Mouse (Mus musculus): ENCODE measurements around the gene Rprml.

Gene Rprml

DNA sequence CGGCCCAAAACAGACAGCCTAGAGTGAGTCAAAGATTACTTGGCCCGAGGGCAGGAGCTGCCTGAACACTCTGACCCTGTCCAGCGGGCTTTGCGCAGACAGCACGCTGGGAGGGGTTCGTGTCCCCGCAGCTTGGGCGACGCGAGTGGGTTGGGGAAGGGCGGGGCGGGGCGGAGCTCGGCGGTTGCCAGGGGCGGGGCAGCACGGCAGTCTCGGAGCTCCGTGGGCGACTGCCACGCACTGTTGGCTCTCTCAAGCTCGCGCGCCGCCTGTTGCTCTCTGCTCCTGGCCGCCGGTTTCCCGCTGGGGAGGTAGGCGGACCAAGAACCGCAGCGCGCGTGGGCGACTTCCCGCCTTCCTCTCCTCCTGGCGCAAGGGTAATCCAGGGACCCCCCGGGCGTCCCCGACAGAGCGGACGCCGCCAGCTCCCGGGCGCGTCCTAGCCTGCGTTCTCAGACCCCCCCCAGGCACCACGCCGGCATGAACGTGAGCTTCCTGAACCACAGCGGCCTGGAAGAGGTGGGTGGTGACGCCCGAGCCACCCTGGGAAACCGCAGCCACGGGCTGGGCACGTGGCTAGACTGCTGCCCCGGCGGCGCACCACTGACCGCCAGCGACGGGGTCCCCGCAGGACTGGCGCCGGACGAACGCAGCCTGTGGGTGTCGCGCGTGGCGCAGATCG, at the start of gene Rprml:
Gene Rprml (plus strand): TSS at position 270 of the 682 bp plus-strand sequence.
- no peak for DNase-seq

DNA sequence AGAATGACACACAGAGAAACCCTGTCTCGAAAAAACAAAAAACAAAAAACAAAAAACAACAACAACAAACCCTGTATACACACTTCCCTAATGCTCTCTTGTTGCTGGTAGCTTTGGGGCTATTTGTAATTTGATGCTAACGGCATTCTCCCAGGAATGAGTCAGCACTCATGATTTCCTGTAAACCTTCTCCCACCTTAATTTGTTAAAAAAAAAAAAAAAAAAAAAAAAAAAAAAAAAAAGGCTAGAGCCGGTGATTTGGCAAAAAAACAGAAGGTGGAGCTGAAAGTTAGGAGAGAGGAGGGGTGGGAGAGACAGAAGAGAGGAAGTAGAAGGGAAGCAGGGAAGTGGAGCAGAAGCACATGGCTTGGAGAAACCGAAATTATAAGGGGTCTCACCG, 42.8 kb upstream of the Rprml start:
- DNase-seq: no peak

DNA sequence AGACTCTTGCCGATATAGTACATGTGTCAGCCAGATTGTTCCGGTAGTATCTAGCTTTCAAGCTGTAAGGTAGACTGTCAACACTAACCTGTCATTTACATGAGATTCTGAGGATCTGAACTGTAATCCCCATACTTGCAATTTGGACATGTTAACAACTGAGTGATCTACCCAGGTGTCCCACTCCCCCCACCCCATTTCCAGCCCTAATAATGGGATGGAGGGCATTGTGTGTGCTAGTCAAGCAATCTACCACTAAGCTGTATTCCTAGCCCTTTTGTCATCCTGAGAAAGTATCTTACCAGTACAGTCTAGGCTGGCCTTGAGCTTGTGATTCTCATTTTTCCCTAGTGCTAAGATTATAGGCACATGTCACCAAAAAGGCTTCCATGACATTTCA, 38.6 kb upstream of the Rprml start:
- DNase-seq: no peak

DNA sequence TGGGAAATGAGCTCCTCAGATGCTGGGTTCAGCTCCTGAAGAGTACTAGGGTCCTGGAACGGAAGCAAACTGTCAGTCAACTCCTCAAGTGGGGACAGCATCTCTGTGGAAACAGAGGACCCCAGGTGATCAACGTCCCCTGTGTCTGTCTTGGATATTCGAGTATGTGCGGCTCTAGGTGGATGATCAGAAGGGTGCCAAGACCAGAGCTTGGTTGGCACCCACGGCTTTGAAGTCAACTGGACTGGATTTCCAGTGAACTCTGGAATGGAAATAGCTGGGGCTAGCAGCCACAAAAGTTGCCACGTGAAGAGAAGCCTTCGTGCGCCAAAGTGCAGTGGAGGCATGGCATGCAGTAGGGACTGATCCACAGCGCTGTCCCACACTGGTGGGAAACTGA, 28.3 kb upstream of the Rprml start, which contains the start of gene Gm884:
Gene Gm884 (minus strand): TSS at position 101 of the 400 bp plus-strand sequence.
- DNase-seq: no peak

DNA sequence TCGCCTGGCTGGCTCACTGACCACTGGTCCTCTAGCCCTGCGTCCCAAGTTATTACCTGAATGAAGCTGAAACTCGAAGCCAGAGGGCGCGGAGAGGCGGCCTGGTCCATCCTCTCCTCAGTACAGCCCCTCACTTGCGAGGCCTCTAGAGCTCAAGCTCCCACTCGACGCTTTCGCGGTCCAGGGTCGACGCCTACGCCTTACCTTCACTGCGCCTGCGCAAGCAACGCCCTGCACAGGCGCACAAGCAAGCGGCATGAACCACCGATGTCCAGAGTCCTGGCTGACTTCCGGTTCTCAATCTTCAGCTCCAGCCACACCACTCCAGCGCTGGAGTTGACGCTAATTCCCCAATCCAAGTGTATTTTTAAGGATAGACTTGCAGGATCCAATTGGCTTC, 21.9 kb upstream of the Rprml start:
- DNase-seq: no peak

DNA sequence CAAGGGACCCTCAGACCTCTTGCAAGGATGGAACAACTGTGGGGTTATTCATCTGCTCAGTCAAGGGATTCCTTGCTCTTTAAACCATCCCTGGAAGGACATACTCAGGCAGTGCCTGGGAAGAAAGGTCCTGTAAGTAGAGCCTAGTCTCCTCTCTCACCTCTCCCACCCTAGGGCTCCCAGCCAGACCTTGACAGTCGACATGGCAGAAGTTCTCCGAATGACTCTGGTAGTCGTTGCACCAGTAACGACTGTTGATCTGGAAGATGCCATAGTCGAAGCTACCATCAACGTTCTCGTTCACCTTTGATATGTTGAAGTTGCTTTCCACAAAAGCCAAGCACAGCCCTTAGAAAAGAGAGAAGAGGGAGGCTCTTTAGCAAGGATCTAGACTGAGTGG, 14.6 kb upstream of the Rprml start:
- no peak for DNase-seq

DNA sequence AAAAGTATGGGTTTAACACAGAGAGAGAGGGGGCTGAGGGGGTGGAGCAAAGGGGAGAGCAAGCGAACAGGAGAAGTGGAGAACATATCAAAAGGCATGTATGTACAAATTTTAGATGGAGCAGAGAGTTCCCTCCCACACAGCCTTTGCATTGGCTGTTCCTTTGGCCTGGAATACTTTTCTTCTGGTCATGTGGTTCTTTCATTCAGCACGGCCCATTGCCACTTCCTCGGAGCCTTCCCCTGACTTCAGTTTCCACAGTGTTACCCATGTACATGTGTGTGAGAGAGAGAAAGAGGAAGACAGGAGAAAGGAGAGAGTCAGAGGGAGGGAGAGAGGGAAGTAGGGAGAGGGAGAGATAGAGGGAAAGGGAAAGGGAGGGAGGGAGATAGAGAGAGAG, 13.9 kb upstream of the Rprml start:
- DNase-seq: no peak

DNA sequence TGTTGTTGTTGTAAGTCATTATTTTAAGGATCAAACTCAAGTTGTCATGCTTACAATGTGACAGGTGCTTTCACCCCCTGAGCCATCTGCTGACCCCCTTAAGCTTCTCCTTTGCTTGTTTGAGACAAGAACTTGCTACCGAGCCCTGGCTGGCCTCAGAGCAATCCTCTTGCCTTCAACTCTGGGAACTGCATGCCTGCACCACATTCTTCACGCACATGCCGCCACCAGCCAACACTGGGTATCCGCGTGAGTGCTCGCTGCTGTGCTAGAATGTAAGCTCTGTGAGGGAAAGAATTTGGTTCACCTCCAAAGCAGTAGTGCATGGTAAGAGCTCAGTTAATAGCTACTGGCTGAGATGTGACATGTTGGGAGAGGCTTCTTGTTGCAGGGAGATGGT, 13.1 kb upstream of the Rprml start:
- DNase-seq: no peak

DNA sequence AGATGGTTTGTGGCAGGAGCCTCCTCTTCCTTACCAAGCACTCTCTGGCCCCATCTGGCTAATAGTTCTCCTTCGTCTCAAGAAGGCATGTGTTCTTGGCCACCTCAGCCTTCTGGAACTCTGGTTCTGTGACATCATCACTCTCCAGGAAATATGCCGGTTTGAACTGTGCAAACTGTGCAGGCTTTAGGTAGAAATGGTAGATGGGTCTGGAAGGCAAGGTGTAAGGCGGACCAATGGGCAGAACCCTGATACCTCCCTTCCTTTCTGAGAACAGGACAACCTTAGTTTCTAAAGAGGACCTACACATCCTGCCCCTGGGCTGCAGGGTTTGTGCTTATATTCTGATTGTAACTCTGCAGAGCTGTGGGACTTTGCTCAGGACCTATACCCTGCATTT, 10.6 kb upstream of the Rprml start, which contains the start of gene Lyzl6:
Gene Lyzl6 (minus strand): TSS at position 101 of the 400 bp plus-strand sequence.
- DNase-seq: no peak

DNA sequence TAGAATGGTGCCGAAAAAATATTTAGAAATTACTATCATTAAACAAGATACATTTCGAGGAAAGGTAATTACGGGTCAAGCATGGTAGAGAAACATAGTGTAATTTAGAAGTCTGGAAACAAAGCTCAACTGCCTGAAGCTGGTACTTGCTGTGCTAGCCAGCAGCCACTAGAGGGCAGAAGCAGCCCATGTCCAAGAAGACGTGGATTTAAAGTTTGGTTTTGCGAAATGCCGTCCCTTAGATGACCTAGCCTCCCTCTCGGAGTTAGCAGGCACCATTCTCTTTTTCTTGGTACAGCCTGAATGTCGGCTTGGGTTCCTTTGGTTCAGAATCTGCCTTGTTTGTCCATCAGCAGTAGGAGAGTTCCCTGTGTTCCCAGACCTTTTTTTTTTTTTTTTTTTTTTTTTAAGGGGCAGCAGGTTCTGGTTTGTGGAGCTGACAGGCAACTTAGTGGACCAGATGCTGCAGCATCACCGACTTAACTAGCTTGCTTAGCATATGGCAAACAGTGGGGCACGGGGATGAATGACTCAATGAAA, 9.9 kb upstream of the Rprml start:
- DNase-seq: peak; percentile 48

DNA sequence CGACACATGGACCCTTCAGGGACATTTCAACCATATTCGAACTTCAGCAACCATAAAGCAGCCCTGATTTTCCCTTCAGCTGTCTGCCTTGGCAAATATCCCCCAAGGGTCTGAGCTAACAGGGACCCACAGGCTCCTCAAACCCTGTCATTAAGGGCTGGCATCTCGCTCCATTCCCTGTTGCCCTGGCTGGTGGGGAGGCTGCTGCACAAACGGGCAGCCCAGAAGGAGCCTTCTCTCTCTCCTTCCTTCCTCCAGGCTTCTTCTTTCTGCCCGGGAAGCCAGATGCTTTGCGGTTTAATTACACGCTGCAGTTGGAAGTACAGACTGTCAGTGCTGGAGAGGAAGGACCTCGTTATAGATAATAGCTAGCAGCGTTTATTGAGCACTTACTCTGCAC, 6.2 kb upstream of the Rprml start:
- DNase-seq: no peak

DNA sequence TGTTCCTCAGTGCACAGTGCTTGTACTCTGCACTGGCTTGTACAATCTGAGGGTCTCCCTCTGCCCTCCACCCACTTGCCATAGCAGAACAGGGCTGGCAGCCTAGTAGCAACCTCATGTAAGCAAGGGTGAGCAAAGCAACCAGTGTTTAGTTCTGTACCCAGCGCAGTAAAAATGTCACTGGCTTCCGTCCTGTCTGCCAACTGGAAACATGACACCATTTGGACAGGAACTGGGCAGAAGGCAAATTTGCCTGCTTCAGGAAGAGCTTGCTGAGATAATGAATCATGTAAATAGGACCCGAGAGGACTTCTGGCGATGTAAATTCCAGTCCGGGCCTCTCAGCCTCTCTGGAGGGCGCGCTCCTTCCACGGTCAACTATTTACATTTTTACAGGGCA, 3.6 kb upstream of the Rprml start:
- no peak for DNase-seq

DNA sequence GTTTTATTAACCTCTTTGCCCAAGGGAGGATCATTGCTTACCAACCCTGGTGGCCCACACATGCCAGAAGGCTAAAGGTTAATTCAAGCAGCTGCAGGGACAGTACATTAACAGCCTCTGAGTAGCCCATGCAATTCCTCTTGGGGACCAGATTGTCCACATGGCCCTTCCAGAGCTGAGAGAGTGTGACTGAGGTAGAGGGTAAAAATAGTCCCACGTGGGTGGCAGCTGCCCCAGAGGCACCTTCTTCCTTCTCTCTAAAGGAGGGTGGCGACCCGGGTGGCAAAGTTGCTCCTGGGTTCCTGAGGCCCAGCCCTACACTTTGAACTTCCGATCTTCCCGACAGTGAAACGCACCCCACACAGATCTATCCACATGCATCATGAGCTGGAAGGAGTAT, 3.1 kb upstream of the Rprml start:
- DNase-seq: no peak

DNA sequence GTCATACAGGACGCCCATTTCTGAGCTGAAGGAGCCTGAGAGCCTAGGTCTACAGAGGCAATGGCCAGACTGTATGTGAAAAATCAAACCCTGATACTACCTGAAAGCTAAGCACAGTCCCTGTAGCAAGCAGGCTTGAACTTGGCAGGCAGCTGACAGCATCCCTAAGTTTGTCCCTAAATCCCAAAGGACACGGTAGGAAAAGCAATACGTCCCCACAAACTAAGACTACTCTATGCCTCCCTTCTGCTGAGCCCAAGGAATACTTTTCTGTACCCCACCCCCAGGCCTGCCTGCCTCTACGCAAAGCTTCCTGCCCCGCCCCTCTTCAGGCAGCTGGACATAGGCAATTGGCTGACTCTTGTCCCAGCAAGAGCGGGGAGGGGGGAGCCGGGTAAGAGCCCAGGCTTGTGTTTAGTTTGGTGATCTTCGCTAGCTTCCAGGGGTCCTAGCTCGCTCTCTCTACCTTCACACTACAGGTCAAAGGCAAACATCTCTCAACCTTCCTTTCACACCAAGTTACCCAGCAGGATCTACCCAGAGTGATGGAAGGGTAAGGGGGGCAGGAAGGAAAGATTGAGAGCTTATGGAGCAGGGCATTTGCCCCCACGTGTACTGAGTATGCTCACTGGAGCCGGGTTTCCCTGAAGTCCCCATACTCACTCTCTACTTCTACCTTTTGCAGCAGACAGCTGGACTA, 1.3 kb upstream of the Rprml start:
- no peak for DNase-seq

DNA sequence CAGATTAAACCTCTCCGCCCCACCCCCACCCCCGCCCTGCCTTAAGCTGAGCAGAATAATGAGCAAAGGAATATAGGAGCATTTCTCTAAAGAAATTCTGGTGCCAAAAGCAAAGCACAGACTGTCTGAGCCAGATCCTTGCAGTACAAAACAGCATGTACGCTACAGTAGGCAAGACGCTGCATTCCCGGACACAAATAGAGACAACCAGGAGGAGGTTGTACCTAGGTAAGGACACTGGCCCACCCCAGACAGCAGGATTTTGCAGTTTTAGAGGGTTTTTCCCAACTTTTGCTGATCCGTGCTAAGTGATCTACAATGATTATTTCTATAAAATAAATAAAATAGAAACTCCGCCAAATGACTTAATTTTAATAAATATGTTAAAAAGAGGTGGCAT, 714 bp upstream of the Rprml start:
- no peak for DNase-seq

DNA sequence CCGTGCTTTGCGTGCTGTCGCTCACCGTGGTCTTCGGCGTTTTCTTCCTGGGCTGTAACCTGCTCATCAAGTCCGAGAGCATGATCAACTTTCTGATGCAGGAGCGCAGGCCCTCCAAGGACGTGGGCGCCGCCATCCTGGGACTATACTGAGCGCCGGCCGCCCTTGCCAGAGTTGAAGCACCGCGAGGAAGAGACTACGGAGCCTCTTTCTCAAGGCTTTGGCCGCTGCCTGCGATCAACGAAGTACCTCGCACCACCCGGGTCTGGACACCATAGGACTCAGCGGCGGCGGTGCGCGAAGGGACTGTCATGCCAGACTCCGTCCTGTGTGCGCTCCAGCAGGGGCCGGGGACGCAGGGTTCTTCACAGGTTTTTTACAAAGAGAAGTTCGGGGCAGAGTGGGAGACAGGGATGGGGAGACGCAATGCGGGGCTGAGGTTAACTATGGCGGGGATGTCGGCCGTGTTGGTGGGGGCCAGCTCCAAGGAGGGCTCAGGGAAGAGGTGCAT, 668 bp downstream of the Rprml start:
- no peak for DNase-seq

DNA sequence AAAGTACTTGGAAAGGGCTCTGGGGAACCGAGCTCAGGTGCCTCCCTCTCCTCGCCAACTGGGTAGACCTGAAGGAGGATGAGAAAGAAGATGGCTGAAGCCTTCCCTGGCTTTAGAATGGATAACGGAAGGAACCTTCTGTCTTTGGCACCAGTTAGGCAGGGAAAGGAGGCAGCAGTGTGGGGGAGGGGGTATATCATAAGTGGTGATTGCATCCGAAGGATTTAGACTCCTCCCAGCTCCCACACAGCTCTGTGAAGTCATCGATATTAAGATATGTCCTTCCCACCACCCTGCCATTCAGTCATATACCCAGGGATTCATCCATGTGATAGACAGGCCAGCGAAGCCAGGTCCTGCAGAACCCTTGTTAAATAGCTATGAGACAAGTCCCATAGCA, 2.1 kb downstream of the Rprml start:
- no peak for DNase-seq

DNA sequence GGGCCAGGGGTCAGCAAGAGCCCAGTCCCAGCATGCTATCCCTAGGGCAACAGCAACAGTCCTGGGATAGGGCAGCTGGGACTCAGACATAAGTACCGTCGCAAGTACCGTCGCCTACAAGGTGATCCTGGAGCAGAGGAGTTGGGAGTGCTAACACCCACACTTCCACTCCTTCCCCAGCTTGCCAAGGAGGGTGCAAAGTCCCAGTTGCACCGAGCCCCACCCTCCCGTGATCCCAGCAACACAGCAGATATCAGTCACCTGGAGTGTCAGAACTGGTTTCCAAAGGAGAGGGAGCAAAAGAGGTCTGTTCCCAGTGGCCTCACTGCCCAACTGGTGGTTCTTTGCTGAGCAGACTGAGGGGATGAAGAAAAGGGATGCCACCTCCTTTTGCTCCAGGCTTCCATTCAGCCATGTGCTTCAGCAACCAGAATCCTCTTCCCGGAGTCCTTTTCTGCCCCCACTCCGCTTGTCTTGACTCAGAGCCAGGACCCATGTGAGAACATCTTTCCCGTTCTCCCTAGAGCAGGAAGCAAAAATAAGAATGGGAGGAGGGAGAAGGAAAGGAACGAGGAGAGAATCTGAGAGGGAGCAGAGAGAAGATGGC, 4.1 kb downstream of the Rprml start:
- DNase-seq: no peak

DNA sequence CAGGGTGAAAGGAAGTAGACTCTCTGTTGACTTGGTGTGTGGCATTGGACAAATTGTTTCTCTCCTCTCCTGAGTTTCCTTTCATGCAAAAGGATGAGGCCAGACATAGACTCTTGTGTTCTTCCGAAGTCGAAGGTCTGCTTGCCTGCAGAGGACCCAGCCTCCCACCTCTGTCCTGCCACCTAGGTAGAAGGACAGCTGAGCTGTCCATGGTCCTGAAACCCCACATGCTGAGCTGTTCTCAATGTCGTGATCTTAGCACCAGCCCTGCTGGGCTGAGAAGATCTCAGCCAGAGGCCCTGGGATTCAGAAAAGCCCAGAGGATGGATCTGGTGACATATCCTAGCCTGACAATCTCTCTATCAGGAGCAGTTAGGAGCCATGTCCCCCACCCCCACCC, 7.2 kb downstream of the Rprml start:
- DNase-seq: no peak

DNA sequence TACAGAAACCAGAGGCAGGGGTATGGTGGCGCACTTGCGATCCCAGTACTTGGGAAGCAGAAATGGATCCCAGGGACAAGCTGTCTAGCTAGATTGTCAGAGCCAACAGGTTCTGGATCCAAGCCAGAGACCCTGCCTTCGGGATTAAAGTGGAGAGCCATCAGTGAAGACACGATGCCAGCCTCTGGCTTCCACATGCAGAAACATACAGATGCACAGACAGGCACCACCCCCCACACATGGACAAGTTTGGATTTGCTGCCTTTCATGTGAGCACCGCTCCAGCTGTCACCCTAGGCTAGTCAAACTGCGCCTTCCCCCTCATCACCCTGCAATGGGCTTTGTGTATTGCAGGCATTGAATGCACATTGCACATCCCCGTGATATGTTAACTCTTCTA, 8.8 kb downstream of the Rprml start:
- DNase-seq: no peak

DNA sequence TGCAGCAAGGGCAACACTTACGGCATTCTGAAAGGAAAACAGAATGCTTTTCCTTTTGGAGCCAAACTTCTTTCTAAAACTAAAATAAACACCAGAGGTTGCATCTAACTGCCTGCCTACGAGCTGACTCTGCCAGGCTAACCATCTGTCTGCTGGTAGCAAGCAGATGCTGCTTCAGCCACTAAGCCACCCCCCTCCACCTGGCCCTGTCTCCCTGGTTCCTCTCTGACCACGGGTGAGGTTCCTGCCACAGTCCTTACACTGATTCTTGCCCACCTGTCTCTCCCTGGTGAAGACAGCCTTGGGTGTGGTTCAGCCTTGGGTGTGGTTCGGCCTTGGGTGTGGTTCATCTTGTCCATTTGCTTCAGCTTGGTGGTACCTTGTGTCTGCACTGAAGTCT, 12.5 kb downstream of the Rprml start:
- no peak for DNase-seq

DNA sequence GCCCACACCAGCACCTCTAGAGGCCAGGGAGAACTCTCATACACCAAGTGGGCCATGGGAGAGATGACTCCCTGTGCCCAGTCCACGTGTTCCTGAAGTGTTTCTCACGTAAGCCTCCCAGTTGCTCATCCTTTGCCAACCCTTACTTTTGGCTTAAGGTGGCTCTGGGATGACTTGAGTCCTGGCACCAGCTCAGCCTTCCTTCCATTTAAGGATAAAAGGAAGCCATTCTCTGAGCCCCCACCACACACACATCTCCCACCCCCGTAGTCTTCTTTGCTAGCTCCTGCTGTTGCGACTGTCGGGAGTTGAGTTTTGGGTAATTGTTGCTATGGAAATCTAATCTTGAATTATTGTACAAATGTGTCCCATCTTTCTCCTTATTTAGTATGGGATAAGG, 13.2 kb downstream of the Rprml start:
- DNase-seq: no peak

DNA sequence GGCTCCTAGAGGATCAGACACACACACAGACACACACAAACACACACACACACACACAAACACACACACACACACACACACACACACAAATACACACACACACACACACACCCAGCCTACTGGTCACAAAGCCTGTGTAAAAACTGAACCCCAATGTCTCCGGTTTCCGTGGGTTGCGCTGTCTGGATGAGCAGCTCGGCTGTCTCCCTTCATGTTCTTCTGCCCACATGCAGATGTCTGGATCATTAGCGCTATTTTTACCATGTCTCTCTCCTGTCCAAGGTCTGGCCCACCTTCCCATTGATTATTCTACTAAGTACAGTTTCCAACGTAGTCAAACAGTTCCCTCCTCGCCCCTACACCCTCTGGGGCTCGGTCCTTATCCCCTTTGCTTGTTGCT, 13.7 kb downstream of the Rprml start:
- DNase-seq: no peak

DNA sequence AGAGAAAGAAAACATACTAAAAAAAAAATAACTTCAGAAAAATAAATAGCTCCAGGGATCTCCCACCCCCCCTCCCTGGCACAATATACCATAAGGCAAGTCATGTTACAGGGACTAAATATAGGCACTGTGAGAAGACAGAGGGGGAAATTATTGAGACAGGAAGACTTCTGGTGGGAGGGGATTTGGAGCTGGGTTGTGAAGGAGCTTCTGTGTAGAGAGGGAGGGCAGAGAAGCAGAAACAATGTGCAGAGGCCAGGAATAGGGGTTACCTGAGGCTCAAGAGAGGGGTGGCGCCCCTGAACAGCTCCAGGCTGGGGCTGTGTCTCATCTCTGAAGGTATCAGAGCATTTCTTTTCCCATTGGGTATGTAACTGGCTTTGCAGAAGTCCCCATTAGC, 16.3 kb downstream of the Rprml start:
- DNase-seq: no peak
